Mouse (Mus musculus) small intestine, adult 2 months (tissue): ENCODE data around the gene Guca2a.

Source experiments
- CTCF ChIP-seq: fragments of 200-500 bp; IDR thresholded peaks from 2 replicates; pipeline ENCODE4 v1.5.1; 2012; ENCODE audit warnings: low read depth, mild to moderate bottlenecking, control low read depth, inconsistent platforms, low read length, moderate library complexity, mixed read lengths; ENCODE audit not compliant: insufficient replicate concordance, insufficient read length; ENCODE audit errors: extremely low read depth
- POLR2A ChIP-seq: fragments of 200-500 bp; IDR thresholded peaks from 2 replicates; pipeline ENCODE4 v1.6.1; 2012; ENCODE audit warnings: low read depth, mild to moderate bottlenecking, control low read depth, inconsistent platforms, low read length, moderate library complexity

GRCm38 (mm10) chr4:119662976-119663375 is 25.5 kb downstream of the Guca2a start:
- TF ChIP-seq CTCF (no peak), POLR2A (no peak)
